Mouse (Mus musculus): ENCODE data around the gene Mrm1. TPM values are rescaled to one million over a fixed set of nuclear protein-coding genes. Genes with fewer than 3 reads are reported as not detected.

Mrm1 gene
- polyA plus RNA-seq, 1 experiment = 11.4 TPM

GRCm38 (mm10) chr11:84825261-84825807, 6.0 kb upstream of the Mrm1 start:
- Histone ChIP-seq H3ac (ENCODE audit: control insufficient read depth, insufficient read length) (no peak overlapping the region), H3K36me3 (ENCODE audit: control insufficient read depth, insufficient read depth) (no peaks in the 10 kb centered on the region), H3K27me3 (ENCODE audit: control insufficient read depth, insufficient read depth, insufficient read length) (no peaks in the 10 kb centered on the region), H3K4me2 (ENCODE audit: low read depth) (no peak overlapping the region), H3K79me2 (ENCODE audit: control insufficient read depth, insufficient read depth) (no peaks in the 10 kb centered on the region), H3K4me3 (no peak overlapping the region)
- TF ChIP-seq POLR2A (IDR thresholded peaks at IDR 0.05; ENCODE audit: insufficient read length, low read depth) (no peak), REST (IDR thresholded peaks at IDR 0.05; ENCODE audit: insufficient read depth, insufficient read length) (no peak), TCF12 (IDR thresholded peaks at IDR 0.05; ENCODE audit: insufficient read depth, poor library complexity, severe bottlenecking) (no peak), MAX (IDR thresholded peaks at IDR 0.05; ENCODE audit: low read depth) (no peak), MYOG (IDR thresholded peaks at IDR 0.05; ENCODE audit: control insufficient read depth in 1 of 3, insufficient read depth in 1 of 3, insufficient read length in 2 of 3, low read depth in 2 of 3) (no peak), CEBPB (IDR thresholded peaks at IDR 0.05; ENCODE audit: insufficient read depth, poor library complexity, severe bottlenecking) (no peak), E2F4 (IDR thresholded peaks at IDR 0.05; ENCODE audit: insufficient read depth) (no peak), MYOD1 (IDR thresholded peaks at IDR 0.05; ENCODE audit: control insufficient read depth in 1 of 3, insufficient read length in 2 of 3, low read depth in 2 of 3) (no peak), TCF3 (IDR thresholded peaks at IDR 0.05; ENCODE audit: insufficient read length, low read depth) (no peak), POLR2AphosphoS2 (IDR thresholded peaks at IDR 0.05; ENCODE audit: insufficient read length, low read depth) (no peak), SRF (IDR thresholded peaks at IDR 0.05; ENCODE audit: control insufficient read depth, insufficient read length, low read depth) (no peak), USF1 (IDR thresholded peaks at IDR 0.05; ENCODE audit: low read depth) (no peak)

GRCm38 (mm10) chr11:84823484-84823897, 4.2 kb upstream of the Mrm1 start:
- no peak overlapping the region for H3K4me2 ChIP-seq (ENCODE audit: low read depth)
- H3K27me3 ChIP-seq (ENCODE audit: control insufficient read depth, insufficient read depth, insufficient read length) = no peaks in the 10 kb centered on the region
- TF ChIP-seq USF1 (IDR thresholded peaks at IDR 0.05; ENCODE audit: low read depth) = no peak
- no peak for TF ChIP-seq POLR2A (IDR thresholded peaks at IDR 0.05; ENCODE audit: insufficient read length, low read depth)
- no peak for TF ChIP-seq TCF3 (IDR thresholded peaks at IDR 0.05; ENCODE audit: insufficient read length, low read depth)
- no peak for TF ChIP-seq REST (IDR thresholded peaks at IDR 0.05; ENCODE audit: insufficient read depth, insufficient read length)
- TF ChIP-seq MAX (IDR thresholded peaks at IDR 0.05; ENCODE audit: low read depth) = no peak
- no peak for TF ChIP-seq CEBPB (IDR thresholded peaks at IDR 0.05; ENCODE audit: insufficient read depth, poor library complexity, severe bottlenecking)
- TF ChIP-seq E2F4 (IDR thresholded peaks at IDR 0.05; ENCODE audit: insufficient read depth) = no peak
- no peak for TF ChIP-seq SRF (IDR thresholded peaks at IDR 0.05; ENCODE audit: control insufficient read depth, insufficient read length, low read depth)
- no peak for TF ChIP-seq TCF12 (IDR thresholded peaks at IDR 0.05; ENCODE audit: insufficient read depth, poor library complexity, severe bottlenecking)
- no peak for TF ChIP-seq POLR2AphosphoS2 (IDR thresholded peaks at IDR 0.05; ENCODE audit: insufficient read length, low read depth)
- no peak for TF ChIP-seq MYOG (IDR thresholded peaks at IDR 0.05; ENCODE audit: control insufficient read depth in 1 of 3, insufficient read depth in 1 of 3, insufficient read length in 2 of 3, low read depth in 2 of 3)
- TF ChIP-seq MYOD1 (IDR thresholded peaks at IDR 0.05; ENCODE audit: control insufficient read depth in 1 of 3, insufficient read length in 2 of 3, low read depth in 2 of 3) = no peak
- H3ac ChIP-seq (ENCODE audit: control insufficient read depth, insufficient read length) = no peak overlapping the region
- H3K4me3 ChIP-seq = no peak overlapping the region
- no peaks in the 10 kb centered on the region for H3K36me3 ChIP-seq (ENCODE audit: control insufficient read depth, insufficient read depth)
- no peaks in the 10 kb centered on the region for H3K79me2 ChIP-seq (ENCODE audit: control insufficient read depth, insufficient read depth)

- Histone ChIP-seq H3K36me3 (ENCODE audit: control insufficient read depth, insufficient read depth) (no peaks in the 10 kb centered on the region), H3K4me2 (ENCODE audit: low read depth) (no peak overlapping the region), H3ac (ENCODE audit: control insufficient read depth, insufficient read length) (no peak overlapping the region), H3K27me3 (ENCODE audit: control insufficient read depth, insufficient read depth, insufficient read length) (no peaks in the 10 kb centered on the region), H3K79me2 (ENCODE audit: control insufficient read depth, insufficient read depth) (no peaks in the 10 kb centered on the region), H3K4me3 (no peak overlapping the region)
- no peak for TF ChIP-seq MYOG (IDR thresholded peaks at IDR 0.05; ENCODE audit: control insufficient read depth in 1 of 3, insufficient read depth in 1 of 3, insufficient read length in 2 of 3, low read depth in 2 of 3)
- no peak for TF ChIP-seq TCF12 (IDR thresholded peaks at IDR 0.05; ENCODE audit: insufficient read depth, poor library complexity, severe bottlenecking)
- TF ChIP-seq TCF3 (IDR thresholded peaks at IDR 0.05; ENCODE audit: insufficient read length, low read depth) = no peak
- TF ChIP-seq CEBPB (IDR thresholded peaks at IDR 0.05; ENCODE audit: insufficient read depth, poor library complexity, severe bottlenecking) = no peak
- TF ChIP-seq SRF (IDR thresholded peaks at IDR 0.05; ENCODE audit: control insufficient read depth, insufficient read length, low read depth) = no peak
- no peak for TF ChIP-seq POLR2A (IDR thresholded peaks at IDR 0.05; ENCODE audit: insufficient read length, low read depth)
- no peak for TF ChIP-seq POLR2AphosphoS2 (IDR thresholded peaks at IDR 0.05; ENCODE audit: insufficient read length, low read depth)
Measured at GRCm38 (mm10) chr11:84822487-84822886, 3.2 kb upstream of the Mrm1 start.

GRCm38 (mm10) chr11:84821131-84821770, 1.9 kb upstream of the Mrm1 start:
- TF ChIP-seq TCF3 (IDR thresholded peaks at IDR 0.05; ENCODE audit: insufficient read length, low read depth) (no peak), POLR2A (IDR thresholded peaks at IDR 0.05; ENCODE audit: insufficient read length, low read depth) (no peak), CEBPB (IDR thresholded peaks at IDR 0.05; ENCODE audit: insufficient read depth, poor library complexity, severe bottlenecking) (no peak), POLR2AphosphoS2 (IDR thresholded peaks at IDR 0.05; ENCODE audit: insufficient read length, low read depth) (no peak)
- Histone ChIP-seq H3K79me2 (ENCODE audit: control insufficient read depth, insufficient read depth) (no peaks in the 10 kb centered on the region), H3K27me3 (ENCODE audit: control insufficient read depth, insufficient read depth, insufficient read length) (no peaks in the 10 kb centered on the region), H3K4me3 (no peak overlapping the region), H3K36me3 (ENCODE audit: control insufficient read depth, insufficient read depth) (no peaks in the 10 kb centered on the region), H3K4me2 (ENCODE audit: low read depth) (no peak overlapping the region), H3ac (ENCODE audit: control insufficient read depth, insufficient read length) (no peak overlapping the region)
